Mouse (Mus musculus) lung, adult 2 months (tissue): ENCODE measurements around the gene Sec63.

ENCODE experiments used
- CTCF ChIP-seq: fragments of 200-500 bp; IDR thresholded peaks from 2 replicates; pipeline ENCODE4 v1.5.1; 2011; ENCODE audit warnings: mild to moderate bottlenecking, low read length, control low read depth; ENCODE audit not compliant: insufficient read depth
- POLR2A ChIP-seq: fragments of 200-500 bp; IDR thresholded peaks from 2 replicates; pipeline ENCODE4 v1.6.1; 2011; ENCODE audit warnings: low read depth, mild to moderate bottlenecking, control low read depth, low read length, borderline replicate concordance; ENCODE audit errors: extremely low read depth

GRCm38 (mm10) chr10:42780753-42781152, 19.5 kb downstream of the Sec63 start:
- TF ChIP-seq CTCF = no peak
- no peak for TF ChIP-seq POLR2A
